Mouse (Mus musculus) small intestine, adult 2 months (tissue): ENCODE measurements around the gene Olfr1323. TPM values are rescaled to one million over a fixed set of nuclear protein-coding genes. Genes with fewer than 3 reads are reported as not detected.

ENCODE experiments used
- H3K27ac ChIP-seq: fragments of 200-500 bp; 2 replicates; pipeline ENCODE4 v1.5.1; 2012; ENCODE audit warnings: low read depth, low read length, control low read depth, inconsistent platforms; ENCODE audit not compliant: insufficient read depth
- H3K27me3 ChIP-seq: fragments of 200-500 bp; 2 replicates; pipeline ENCODE4 v1.6.1; 2012; ENCODE audit warnings: mild to moderate bottlenecking, moderate library complexity, low read length, inconsistent platforms; ENCODE audit not compliant: control insufficient read depth, insufficient read depth
- H3K36me3 ChIP-seq: fragments of 200-500 bp; 2 replicates; pipeline ENCODE4 v1.6.1; 2012; ENCODE audit warnings: mild to moderate bottlenecking, low read length, control low read depth, inconsistent platforms; ENCODE audit not compliant: control insufficient read depth, insufficient read depth
- H3K4me1 ChIP-seq: fragments of 200-500 bp; 2 replicates; pipeline ENCODE4 v1.6.1; 2012; ENCODE audit warnings: low read length, inconsistent platforms, mixed read lengths; ENCODE audit not compliant: control insufficient read depth, insufficient read depth, insufficient read length
- H3K4me3 ChIP-seq: fragments of 200-500 bp; 2 replicates; pipeline ENCODE4 v1.5.1; 2012; ENCODE audit warnings: low read depth, mild to moderate bottlenecking, control low read depth, inconsistent platforms, low read length, moderate library complexity
- CTCF ChIP-seq: fragments of 200-500 bp; IDR thresholded peaks from 2 replicates; pipeline ENCODE4 v1.5.1; 2012; ENCODE audit warnings: low read depth, mild to moderate bottlenecking, control low read depth, inconsistent platforms, low read length, moderate library complexity, mixed read lengths; ENCODE audit not compliant: insufficient replicate concordance, insufficient read length; ENCODE audit errors: extremely low read depth
- POLR2A ChIP-seq: fragments of 200-500 bp; IDR thresholded peaks from 2 replicates; pipeline ENCODE4 v1.6.1; 2012; ENCODE audit warnings: low read depth, mild to moderate bottlenecking, control low read depth, inconsistent platforms, low read length, moderate library complexity
- WGBS: fragments of 180-500 bp; shearing (Covaris S2); methylation state at CpG from one replicate; pipeline ENCODE4 v1.1.7; 2018; 5-methylcytosine and 5-hydroxymethylcytosine counted together
- polyA plus RNA-seq: library from polyadenylated mRNA; depleted of rRNA; stranded (reverse); fragments of >200 nt; gene quantifications from 2 replicates; pipeline ENCODE4 v1.2.3, GENCODE M21; 2012; rRNA removed

Olfr1323 gene
- polyA plus RNA-seq = not detected in 2 replicates

GRCm38 (mm10) chrX:50019259-50019658, at the start of gene Olfr1323:
Gene Olfr1323 (minus strand): TSS chrX:50019359.
- TF ChIP-seq CTCF = no peak
- no peak for TF ChIP-seq POLR2A
- no peaks in the 10 kb centered on the region for H3K27me3 ChIP-seq
- H3K36me3 ChIP-seq = no peaks in the 10 kb centered on the region
- WGBS = 72% methylated on average over 1 of the region's 1 CpGs
- no peak within 1 kb of the TSS for H3K4me3 ChIP-seq
- no peak within 1 kb of the TSS for H3K27ac ChIP-seq
- no peaks in the 10 kb centered on the region for H3K4me1 ChIP-seq

- no peak overlapping the region for H3K4me3 ChIP-seq
- H3K27ac ChIP-seq = no peak overlapping the region
- H3K36me3 ChIP-seq = no peaks in the 10 kb centered on the region
- no peaks in the 10 kb centered on the region for H3K27me3 ChIP-seq
- 41% methylated on average over 4 of the region's 4 CpGs for WGBS
- no peaks in the 10 kb centered on the region for H3K4me1 ChIP-seq
- TF ChIP-seq POLR2A (no peak), CTCF (no peak)
Observed at GRCm38 (mm10) chrX:50012242-50012641, 6.9 kb downstream of the Olfr1323 start.

Other genes starting within 250 kb of the Olfr1323 start
- gene Igsf1, start 221.6 kb downstream of the Olfr1323 start, polyA plus RNA-seq = not detected in 2 replicates
- gene Olfr1322, start 127.9 kb downstream of the Olfr1323 start, polyA plus RNA-seq = not detected in 2 replicates